Mouse (Mus musculus): ENCODE results near the gene Plxna2. TPM values are rescaled to one million over a fixed set of nuclear protein-coding genes. Genes with fewer than 3 reads are reported as not detected.

Plxna2 gene
- total RNA-seq, 2 experiments from 2014 or later = 92.8 to 94.8 TPM

DNA sequence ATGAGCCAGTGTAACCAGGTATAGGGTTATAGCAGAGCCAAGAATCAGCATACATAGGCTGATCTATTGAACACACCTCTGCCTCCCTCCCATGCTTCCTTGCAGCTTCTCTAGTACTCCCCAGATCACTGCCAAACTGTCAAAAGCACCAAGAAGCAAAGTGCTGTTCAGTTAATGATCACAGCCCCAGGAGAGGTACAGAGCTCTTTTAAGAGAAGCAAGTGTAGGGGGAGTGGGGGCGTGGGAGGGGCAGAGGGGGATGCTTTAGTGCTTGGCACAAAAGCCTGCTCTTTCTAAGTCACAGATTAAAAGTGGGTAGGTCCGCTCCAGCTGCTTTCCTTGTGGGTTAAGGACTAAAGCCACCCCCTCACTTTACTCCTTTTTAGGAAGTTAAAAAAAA is 85.2 kb downstream of the Plxna2 start:
- DNase-seq (ENCODE audit: low spot score in 2 of 2) = no peak

DNA sequence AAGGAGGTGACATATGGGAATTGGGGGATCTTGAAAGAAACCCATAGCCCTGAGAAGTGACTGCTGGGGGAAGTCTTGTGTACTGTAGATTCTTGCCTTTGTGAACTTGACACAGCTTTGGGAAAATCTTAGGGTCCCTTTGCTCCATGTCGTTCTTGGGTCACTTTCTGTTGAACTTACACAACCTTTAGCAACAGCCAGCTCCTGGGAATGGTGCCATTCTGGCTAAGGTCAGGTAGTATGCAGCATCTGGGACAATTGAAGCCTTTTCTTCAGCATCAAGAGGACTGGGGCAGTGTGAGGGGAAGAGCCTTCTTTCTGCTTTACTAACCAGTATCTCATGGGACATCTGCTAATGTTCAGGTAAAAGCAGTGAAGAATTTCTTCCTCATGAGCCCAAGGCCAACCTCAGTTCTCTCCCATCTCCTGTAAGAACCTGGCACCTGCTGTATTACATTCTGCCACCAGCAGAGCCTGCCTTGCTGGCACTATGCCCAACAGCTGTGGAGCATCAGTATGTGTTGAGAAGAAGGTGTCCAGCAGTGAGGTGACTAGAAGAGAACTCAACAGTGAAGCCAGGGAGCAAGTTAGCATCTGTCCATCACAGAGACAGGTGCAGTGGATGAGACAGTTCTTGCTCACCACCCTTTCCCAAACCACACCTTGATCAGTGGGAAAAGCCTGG is 86.3 kb downstream of the Plxna2 start:
- no peak for DNase-seq (ENCODE audit: low spot score in 2 of 2)

DNA sequence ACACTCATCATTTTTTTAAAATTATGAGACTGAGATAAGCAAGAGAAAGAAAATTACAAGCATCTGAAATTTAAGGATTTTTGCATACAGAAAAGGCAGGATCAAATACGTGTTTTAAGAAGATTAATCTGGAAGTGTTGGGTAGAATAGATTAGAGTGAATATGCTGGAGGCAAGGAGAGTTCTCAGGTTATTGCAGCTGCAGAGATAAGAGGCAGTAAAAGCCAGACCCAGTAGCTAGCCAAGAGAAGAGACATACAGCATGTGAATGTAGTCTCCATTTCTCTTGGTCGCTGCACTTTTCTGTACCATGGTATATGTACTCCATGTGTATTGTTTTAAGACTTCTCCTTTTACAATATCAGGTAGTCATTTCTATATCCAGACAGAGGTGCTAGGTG is 88.5 kb downstream of the Plxna2 start:
- DNase-seq (ENCODE audit: low spot score in 2 of 2) = no peak

- no peak for DNase-seq (ENCODE audit: low spot score in 2 of 2)
Measured at GRCm38 (mm10) chr1:194712373-194712772, 94.4 kb downstream of the Plxna2 start.

GRCm38 (mm10) chr1:194714138-194715031 is 96.4 kb downstream of the Plxna2 start:
- DNase-seq (ENCODE audit: low spot score in 2 of 2) = no peak

DNA sequence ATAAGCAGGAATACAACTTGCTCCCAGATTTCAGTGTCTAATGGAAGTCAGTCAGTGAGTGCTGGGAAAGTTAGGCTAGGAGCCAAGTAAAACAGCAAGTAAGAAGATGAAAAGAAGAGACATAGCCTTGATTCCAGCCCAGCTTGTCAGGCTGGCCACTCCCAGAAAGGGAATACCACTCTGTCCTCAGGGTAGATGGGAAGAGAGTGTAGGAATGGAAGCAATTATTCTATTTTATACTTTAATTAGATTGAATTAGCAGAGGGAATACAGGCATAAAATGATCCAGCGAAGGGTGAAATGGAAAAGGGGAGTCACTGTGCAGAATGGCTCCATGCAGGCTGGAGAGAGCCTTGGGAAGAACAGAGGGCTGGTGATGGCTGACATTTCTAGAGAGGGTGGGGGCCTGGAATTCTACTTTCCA is 99.4 kb downstream of the Plxna2 start:
- no peak for DNase-seq (ENCODE audit: low spot score in 2 of 2)

DNA sequence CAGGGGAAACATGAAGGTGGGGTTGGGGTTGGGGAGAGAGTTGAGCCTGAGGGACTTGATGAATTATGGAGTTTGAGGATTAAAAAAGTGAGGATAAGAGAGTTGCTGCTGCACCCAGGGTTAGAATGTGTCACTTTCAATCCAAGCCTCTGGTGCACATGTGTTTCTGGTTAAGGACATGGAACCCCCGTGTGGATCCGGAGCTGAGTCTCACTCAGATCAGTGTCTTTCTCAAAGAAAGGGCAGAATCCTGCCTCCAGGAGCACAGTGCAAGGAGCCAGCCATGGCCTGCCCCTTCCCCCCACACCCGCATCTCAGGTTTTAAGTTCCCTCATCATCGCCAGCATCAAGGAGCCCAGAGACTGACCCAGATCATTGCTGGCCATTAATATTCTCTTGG is 102.4 kb downstream of the Plxna2 start:
- no peak for DNase-seq (ENCODE audit: low spot score in 2 of 2)

DNA sequence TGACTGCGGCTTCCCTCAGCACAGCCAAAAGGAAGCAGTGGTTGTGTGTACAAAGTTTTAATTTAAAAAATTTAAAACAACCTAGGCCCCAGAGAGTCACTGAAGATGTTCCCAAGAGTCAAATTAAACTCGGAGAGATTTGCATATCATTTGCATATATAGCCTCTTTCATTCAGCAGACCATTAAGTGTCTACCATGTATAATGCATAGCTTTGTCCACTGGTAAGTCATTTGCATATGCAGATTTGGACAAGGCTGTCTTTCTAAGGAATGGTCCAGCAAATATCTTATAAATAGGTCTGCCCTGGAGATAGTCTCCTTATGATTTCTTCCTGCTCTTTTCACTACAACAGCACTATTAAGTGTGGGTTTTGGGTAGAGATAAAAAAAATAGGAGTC is 103.2 kb downstream of the Plxna2 start:
- no peak for DNase-seq (ENCODE audit: low spot score in 2 of 2)

DNA sequence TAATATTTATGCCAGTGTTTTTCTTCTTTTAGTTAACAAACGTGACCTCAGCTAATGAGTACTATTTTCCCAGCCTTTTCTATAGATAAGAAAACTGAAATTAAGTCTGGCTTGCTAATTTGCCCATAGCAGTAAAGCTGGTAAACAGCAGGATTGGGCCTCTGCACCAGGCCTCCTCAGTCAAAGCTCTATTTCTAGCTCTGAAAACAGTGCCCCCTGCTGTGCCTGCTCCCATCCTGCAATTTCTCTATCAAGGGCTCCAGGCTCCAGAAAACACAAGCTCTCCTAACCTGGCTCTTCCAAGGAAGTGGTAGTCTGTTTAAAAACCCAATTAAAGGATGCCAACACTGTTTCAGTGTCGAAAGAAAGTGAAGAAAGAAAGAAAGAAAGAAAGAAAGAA is 104.3 kb downstream of the Plxna2 start:
- peak; percentile 66 to 76 for DNase-seq (ENCODE audit: low spot score in 2 of 2)

DNA sequence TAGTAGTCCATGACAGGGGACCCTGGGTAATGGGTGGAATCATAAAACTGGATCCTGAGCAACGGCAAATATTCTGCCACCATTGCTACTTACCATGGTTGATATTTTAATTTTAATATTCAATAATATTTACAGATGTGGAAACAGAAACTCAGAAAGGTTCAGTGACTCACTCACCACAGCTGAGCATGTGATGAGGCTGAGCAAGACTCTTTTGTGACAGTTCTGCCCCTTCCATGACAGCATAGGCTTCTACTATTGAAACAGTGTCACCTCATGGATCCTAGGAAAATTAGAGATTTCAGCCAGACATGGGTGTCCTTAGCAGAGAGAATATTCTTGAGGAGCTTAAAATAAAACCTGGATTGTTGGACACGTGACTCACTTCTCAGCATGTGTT is 116.8 kb downstream of the Plxna2 start:
- no peak for DNase-seq (ENCODE audit: low spot score in 2 of 2)

DNA sequence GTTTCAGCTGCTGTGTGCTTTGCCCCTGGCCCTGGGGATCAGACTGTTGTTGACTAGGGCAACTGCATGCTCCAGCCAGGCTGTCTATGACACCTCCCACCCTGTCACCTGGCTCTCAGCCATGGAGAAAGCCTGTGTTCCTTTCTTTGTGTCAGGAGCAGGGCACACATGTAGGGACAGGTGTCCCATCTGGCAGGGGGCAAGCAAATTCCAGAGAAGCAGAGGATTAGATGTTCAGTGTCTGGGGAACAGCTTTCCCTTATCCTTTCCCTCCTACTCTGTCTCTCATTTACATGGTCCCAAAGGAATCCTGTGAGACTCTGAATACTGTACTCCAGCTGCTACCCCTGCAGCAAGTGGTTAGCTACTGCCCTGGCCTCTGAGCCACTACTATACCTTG is 121.9 kb downstream of the Plxna2 start:
- DNase-seq (ENCODE audit: low spot score in 2 of 2) = no peak

- DNase-seq (ENCODE audit: low spot score in 2 of 2) = peak in 1 of 2 experiments; percentile 21
Measured at GRCm38 (mm10) chr1:194742901-194743422, 124.9 kb downstream of the Plxna2 start.

DNA sequence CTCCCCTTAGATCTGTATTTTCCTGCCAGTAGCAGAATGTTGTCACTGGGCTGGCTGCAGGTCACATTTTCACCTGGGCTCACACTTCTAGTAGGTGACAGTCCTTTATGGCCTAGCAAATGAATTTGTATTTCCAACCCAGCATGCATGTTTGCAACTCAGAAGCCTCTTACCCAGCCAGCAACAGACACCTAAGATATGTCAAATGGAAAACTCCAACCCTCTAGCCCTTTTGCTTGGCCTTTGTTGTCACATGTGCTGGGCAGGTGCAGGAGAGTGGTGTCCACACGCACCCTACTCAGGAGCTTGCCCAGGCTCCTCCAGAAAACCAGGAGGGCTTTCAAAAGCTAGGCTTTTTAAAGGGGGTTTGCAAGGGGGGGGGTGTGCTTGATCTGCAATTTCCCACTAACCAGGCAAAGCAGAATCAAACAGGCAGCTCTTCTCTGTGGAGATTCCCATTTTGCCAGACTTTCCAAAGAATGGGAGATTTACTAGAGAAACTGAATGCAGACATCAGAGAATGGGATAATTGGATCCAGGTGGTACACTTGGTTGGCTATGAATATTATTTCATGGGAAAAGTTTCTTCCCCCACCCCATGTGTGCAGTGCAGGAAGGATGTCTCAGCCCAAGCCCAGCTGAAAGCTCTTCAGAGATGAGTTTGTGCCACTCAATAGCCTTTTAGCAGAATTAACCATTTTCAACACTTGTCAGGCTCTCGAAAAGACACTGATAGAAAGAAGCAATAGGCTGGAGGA is 127.3 kb downstream of the Plxna2 start:
- no peak for DNase-seq (ENCODE audit: low spot score in 2 of 2)

DNA sequence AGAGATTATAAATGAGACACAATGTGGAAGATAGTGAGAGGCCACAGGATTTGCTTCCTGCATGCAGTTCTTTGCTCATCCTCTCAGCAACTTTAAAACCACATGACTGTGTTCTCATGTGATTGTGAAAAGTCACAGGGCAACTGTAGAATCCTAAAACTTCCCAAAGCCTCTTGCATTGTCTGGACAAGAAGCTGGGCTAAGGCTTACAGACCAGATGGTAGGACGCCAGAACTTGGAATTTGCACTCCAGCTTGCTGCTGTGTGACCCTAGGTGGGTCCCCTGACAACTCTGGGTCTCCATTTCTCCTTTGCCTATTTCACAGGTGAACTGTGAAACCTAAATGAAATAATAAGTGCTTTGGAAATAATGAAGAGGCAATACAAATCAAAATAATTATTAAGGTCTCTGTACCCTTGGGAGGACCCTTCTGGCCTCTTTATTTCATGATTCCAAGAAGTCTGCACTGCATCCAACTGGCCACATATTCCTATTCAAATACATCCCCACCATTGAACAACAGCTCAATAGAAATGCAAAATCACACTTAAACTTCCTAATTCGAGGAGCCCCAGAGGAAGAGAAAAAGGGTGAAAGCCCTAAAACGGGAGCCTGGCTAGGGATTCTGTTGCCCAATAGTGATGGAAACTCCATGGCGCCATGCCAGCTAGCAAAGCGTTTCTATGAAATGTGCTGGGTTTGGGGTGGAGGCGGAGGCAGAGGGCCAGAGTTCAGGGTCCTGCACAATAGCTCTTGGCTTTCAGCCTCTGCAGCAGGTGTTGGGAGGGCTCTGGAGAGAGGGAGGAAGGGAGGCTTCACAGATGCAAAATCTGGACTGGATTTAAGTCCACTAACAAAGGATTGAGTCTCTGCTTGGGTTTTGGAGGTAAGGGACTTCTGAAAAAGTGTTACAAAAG is 128.6 kb downstream of the Plxna2 start:
- peak; percentile 74 to 80 for DNase-seq (ENCODE audit: low spot score in 2 of 2)

- no peak for DNase-seq (ENCODE audit: low spot score in 2 of 2)
Measured at GRCm38 (mm10) chr1:194747258-194747657, 129.2 kb downstream of the Plxna2 start.

DNA sequence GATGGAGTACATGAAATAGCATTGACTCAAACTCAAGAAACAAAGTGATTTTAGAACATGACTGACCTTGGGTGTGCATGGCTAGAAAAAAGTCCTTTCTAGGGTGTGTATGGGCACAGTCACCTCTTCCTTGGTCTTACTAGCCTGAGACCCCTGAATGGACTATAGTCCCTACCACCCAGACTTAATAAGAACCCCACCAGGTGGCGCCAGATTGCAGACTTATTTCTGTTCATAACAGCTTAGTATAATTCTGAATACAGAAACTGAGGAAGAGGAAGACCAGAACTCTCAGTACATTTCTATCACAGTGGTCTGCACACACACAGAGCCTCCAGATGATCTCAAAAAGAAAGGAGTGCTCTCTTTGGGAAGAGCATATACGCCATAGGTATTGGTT is 135.2 kb downstream of the Plxna2 start:
- DNase-seq (ENCODE audit: low spot score in 2 of 2) = peak; percentile 68 to 73

GRCm38 (mm10) chr1:194756001-194756400 is 138.0 kb downstream of the Plxna2 start:
- no peak for DNase-seq (ENCODE audit: low spot score in 2 of 2)

GRCm38 (mm10) chr1:194756409-194756808 is 138.4 kb downstream of the Plxna2 start:
- no peak for DNase-seq (ENCODE audit: low spot score in 2 of 2)

DNA sequence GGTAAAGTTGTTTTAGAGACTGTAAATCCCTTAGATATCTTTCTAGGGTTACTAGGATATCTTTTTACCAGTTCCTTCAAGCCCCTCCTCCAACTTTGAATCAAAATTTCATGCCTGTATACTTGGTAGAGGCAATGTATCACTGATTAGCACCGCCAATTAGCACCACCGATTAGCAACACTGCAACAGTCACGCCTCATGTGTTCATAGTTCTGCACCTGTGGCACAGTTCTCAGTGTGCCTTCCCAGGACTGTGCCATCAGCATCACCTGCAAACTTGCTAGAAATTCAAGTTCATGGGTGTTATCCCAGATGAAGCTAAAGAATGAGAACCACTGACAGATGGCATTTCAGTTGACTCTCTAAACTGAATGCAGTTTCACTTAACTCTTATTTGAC is 138.8 kb downstream of the Plxna2 start:
- DNase-seq (ENCODE audit: low spot score in 2 of 2) = no peak

GRCm38 (mm10) chr1:194761432-194762212 is 143.6 kb downstream of the Plxna2 start:
- no peak for DNase-seq (ENCODE audit: low spot score in 2 of 2)

All from layer of hippocampus, postnatal 10 days (tissue).